In genomic region chr6:125418744-125419143, GRCm38 (mm10) we compare ENCODE assay signal across 9 mouse cellular contexts. TPM values are rescaled to one million over a fixed set of nuclear protein-coding genes. Genes with fewer than 3 reads are reported as not detected.
DNase-seq lines count a peak whose midpoint lies in the region; ATAC-seq and TF ChIP-seq lines count a peak whose summit lies in the region.
"Had no signal": no experiment of that assay in that cellular context is flagged by ENCODE, and none has a peak within 500 bp of the region (broad histone marks: within the 10 kb centered on the region; RNA-seq: fewer than 3 reads in every experiment).

No protein-coding gene starts in this region.

- peak; percentile 84; the same call in 1 of the 2 replicates for TF ChIP-seq CTCF in thymus, adult 2 months (IDR thresholded peaks at IDR 0.05; ENCODE audit: borderline replicate concordance, control insufficient read depth, extremely low read depth, insufficient read depth, low read length, poor library complexity)

- intact Hi-C loops in heart, postnatal 36 days (cut with DNase I): loop anchor here (2.0 kb wide), 2 partner anchors 182 to 242 kb away; no protein-coding TSS in a partner anchor

- no peak overlapping the region for H3K4me2 ChIP-seq in forebrain, embryonic 15.5 days (replicated peaks)
- H3K4me2 ChIP-seq in lung, embryonic 15.5 days: no peak overlapping the region
- H3K4me2 ChIP-seq: heart, embryonic 15.5 days had no signal

- TF ChIP-seq POLR2A in thymus, adult 2 months (IDR thresholded peaks at IDR 0.05; ENCODE audit: control insufficient read depth, extremely low read depth, insufficient read depth, low read length, poor library complexity): no peak

- no peaks in the 10 kb centered on the region for H3K9me3 ChIP-seq in ES-E14 (ENCODE audit: control insufficient read depth, insufficient read depth, low read depth, low read length)
- no peaks in the 10 kb centered on the region for H3K9me3 ChIP-seq in forebrain, embryonic 15.5 days
- H3K9me3 ChIP-seq in lung, embryonic 15.5 days: no peaks in the 10 kb centered on the region
- H3K9me3 ChIP-seq: heart, embryonic 15.5 days had no signal

- no peak overlapping the region; the same call in 1 of the 2 replicates for H3K27ac ChIP-seq in ES-E14 (ENCODE audit: insufficient read depth, low read depth, low read length, poor library complexity, severe bottlenecking)
- no peak overlapping the region for H3K27ac ChIP-seq in forebrain, embryonic 15.5 days (replicated peaks)
- H3K27ac ChIP-seq in lung, embryonic 15.5 days: no peak overlapping the region
- H3K27ac ChIP-seq in thymus, adult 2 months (ENCODE audit: control insufficient read depth, insufficient read depth, low read length): no peak overlapping the region
- H3K27ac ChIP-seq: heart, embryonic 15.5 days had no signal

- no peaks in the 10 kb centered on the region for H3K36me3 ChIP-seq in ES-E14 (ENCODE audit: control insufficient read depth, insufficient read depth, low read length, poor library complexity, severe bottlenecking)
- H3K36me3 ChIP-seq in forebrain, embryonic 15.5 days: no peaks in the 10 kb centered on the region
- H3K36me3 ChIP-seq in lung, embryonic 15.5 days: no peaks in the 10 kb centered on the region
- no peaks in the 10 kb centered on the region for H3K36me3 ChIP-seq in thymus, adult 2 months (ENCODE audit: control insufficient read depth, insufficient read depth, low read length)
- H3K36me3 ChIP-seq: heart, embryonic 15.5 days had no signal

- H3K4me3 ChIP-seq in ES-E14 (ENCODE audit: insufficient read depth in 1 of 2, low read depth in 1 of 2, low read length in 2 of 2, poor library complexity in 1 of 2, severe bottlenecking in 1 of 2): no peak overlapping the region
- no peak overlapping the region for H3K4me3 ChIP-seq in forebrain, embryonic 15.5 days
- H3K4me3 ChIP-seq in lung, embryonic 15.5 days: no peak overlapping the region
- no peak overlapping the region for H3K4me3 ChIP-seq in thymus, adult 2 months (ENCODE audit: control insufficient read depth, insufficient read depth, low read length)
- H3K4me3 ChIP-seq: heart, embryonic 15.5 days had no signal

- peak; percentile 90 for DNase-seq in ES-E14 (ENCODE audit: low read depth, low spot score)
- DNase-seq in heart, postnatal 36 days: peak; percentile 84 to 85
- peak; percentile 74 for DNase-seq in layer of hippocampus, adult 11-12 months (ENCODE audit: low spot score)
- peak; percentile 53 for DNase-seq in ovary, adult 18-20 months (ENCODE audit: low spot score)
- DNase-seq in thymus, adult 2 months: peak; percentile 77

- WGBS in forebrain, embryonic 15.5 days: 15% methylated on average over 9 of the region's 9 CpGs
- 3% methylated on average over 9 of the region's 9 CpGs for WGBS in lung, embryonic 15.5 days
- 14% methylated on average over 9 of the region's 9 CpGs for WGBS in thymus, adult 2 months

- H3K4me1 ChIP-seq in ES-E14 (ENCODE audit: control insufficient read depth in 2 of 2, insufficient read depth in 2 of 2, low read length in 2 of 2, poor library complexity in 1 of 2): peaks cover 4 to 17% of the 10 kb centered on the region in 2 experiments
- H3K4me1 ChIP-seq in forebrain, embryonic 15.5 days: peaks cover 7% of the 10 kb centered on the region
- H3K4me1 ChIP-seq in lung, embryonic 15.5 days: peaks cover 14% of the 10 kb centered on the region
- H3K4me1 ChIP-seq in thymus, adult 2 months (replicated peaks; ENCODE audit: control insufficient read depth, insufficient read depth, low read length): peaks cover 9% of the 10 kb centered on the region

- ATAC-seq in cerebellum, adult (ENCODE audit: insufficient number of reproducible peaks, low FRiP score, low TSS enrichment): 0 out of 2 replicates have a peak, but pooled peaks have one; percentile 64
- ATAC-seq in forebrain, embryonic 15.5 days (replicated peaks): peak; percentile 79
- peak; percentile 52; the same call in 1 of the 2 replicates for ATAC-seq in lung, embryonic 15.5 days (ENCODE audit: borderline replicate concordance, extremely low read depth, low FRiP score, low TSS enrichment)

- in situ Hi-C loops in ES-E14 (cut with MboI; ENCODE audit: low sequenced_read_pairs in 2 of 2, unreplicated experiment in 2 of 2): no loop called here

- no peak overlapping the region for H3K9ac ChIP-seq in ES-E14 (ENCODE audit: insufficient read depth, low read depth, low read length, poor library complexity, severe bottlenecking)
- no peak overlapping the region for H3K9ac ChIP-seq in forebrain, embryonic 15.5 days (replicated peaks)
- no peak overlapping the region for H3K9ac ChIP-seq in lung, embryonic 15.5 days
- H3K9ac ChIP-seq: heart, embryonic 15.5 days had no signal

- H3K27me3 ChIP-seq in forebrain, embryonic 15.5 days: no peaks in the 10 kb centered on the region
- H3K27me3 ChIP-seq in lung, embryonic 15.5 days: no peaks in the 10 kb centered on the region
- H3K27me3 ChIP-seq in thymus, adult 2 months (ENCODE audit: control insufficient read depth, insufficient read depth, low read length): no peaks in the 10 kb centered on the region

TF ChIP-seq in ES-E14, 5 proteins besides CTCF, POLR2A, EP300 and RAD21:
- TF ChIP-seq CHD2 (IDR thresholded peaks at IDR 0.05; ENCODE audit: low read depth, low read length) (no peak), ZNF384 (IDR thresholded peaks at IDR 0.05; ENCODE audit: low read depth, low read length) (no peak), MAFK (IDR thresholded peaks at IDR 0.05; ENCODE audit: insufficient read depth, low read depth, low read length) (no peak), HCFC1 (IDR thresholded peaks at IDR 0.05; ENCODE audit: borderline replicate concordance, insufficient read depth, low read length) (no peak), ZC3H11A (IDR thresholded peaks at IDR 0.05; ENCODE audit: borderline replicate concordance, low read depth, low read length) (peak; percentile 98)

RNA-seq across cellular contexts. Expression of gene Plekhg6, which starts 38.2 kb away (rescaled TPM):
- total RNA-seq in ES-E14 (2012; rRNA removed): 1.1 and 1.5 TPM in 2 replicates
- polyA plus RNA-seq in forebrain, embryonic 15.5 days (2015; fragmentation: Nextera tagmentation; extraction: Ambion mirVana): 0.06 and 0.10 TPM in 2 replicates
- not detected for total RNA-seq in heart, postnatal 36 days (2021)
- polyA plus RNA-seq in lung, embryonic 15.5 days (2015; fragmentation: Nextera tagmentation; extraction: Ambion mirVana): 0.31 and 0.36 TPM in 2 replicates
- polyA plus RNA-seq in thymus, adult 2 months (2012; rRNA removed): 2.4 and 2.5 TPM in 2 replicates
